Mouse (Mus musculus) bone marrow, adult 2 months (tissue): ENCODE measurements around the gene Capn6.

Experiments used
- CTCF ChIP-seq: fragments of 200-500 bp; IDR thresholded peaks from 2 replicates; pipeline ENCODE4 v1.5.1; 2011; ENCODE audit warnings: low read length, control low read depth; ENCODE audit not compliant: control insufficient read depth, insufficient read depth
- POLR2A ChIP-seq: fragments of 200-500 bp; IDR thresholded peaks from 2 replicates; pipeline ENCODE4 v1.6.1; 2011; ENCODE audit warnings: low read depth, mild to moderate bottlenecking, control low read depth, low read length, borderline replicate concordance; ENCODE audit not compliant: control insufficient read depth

GRCm38 (mm10) chrX:143826521-143826920, 693 bp downstream of the Capn6 start:
- TF ChIP-seq POLR2A: no peak
- TF ChIP-seq CTCF: no peak
